Mouse (Mus musculus) layer of hippocampus, adult 9-10 months (tissue): ENCODE measurements around the gene Hrc.
A peak's percentile ranks its signal among the peaks of the same experiment; 100 is the strongest.

Source experiments
- DNase-seq: peaks from one replicate; pipeline ENCODE4 v3.0.0; 2022; ENCODE audit warnings: low spot score

Hrc gene

GRCm38 (mm10) chr7:45335056-45335455, at the start of gene Hrc:
Hrc (plus strand) TSS chr7:45335290.
- no peak for DNase-seq

GRCm38 (mm10) chr7:45286486-45286885, 48.6 kb upstream of the Hrc start:
- DNase-seq, result no peak

GRCm38 (mm10) chr7:45296626-45297025, 38.5 kb upstream of the Hrc start:
- DNase-seq, result no peak

GRCm38 (mm10) chr7:45297563-45297962, 37.5 kb upstream of the Hrc start:
- no peak for DNase-seq

GRCm38 (mm10) chr7:45299752-45300151, 35.3 kb upstream of the Hrc start:
- DNase-seq, result peak; percentile 77

GRCm38 (mm10) chr7:45300270-45300669, 34.8 kb upstream of the Hrc start:
- peak; percentile 59 for DNase-seq

GRCm38 (mm10) chr7:45302626-45303025, 32.5 kb upstream of the Hrc start:
- no peak for DNase-seq

- no peak for DNase-seq
These were observed 30.2 kb upstream of the Hrc start for GRCm38 (mm10) chr7:45304869-45305268.

GRCm38 (mm10) chr7:45305275-45305674, 29.8 kb upstream of the Hrc start:
- peak; percentile 62 for DNase-seq

- DNase-seq, result no peak
These were observed 26.4 kb upstream of the Hrc start for GRCm38 (mm10) chr7:45308551-45309240.

GRCm38 (mm10) chr7:45309455-45309854, 25.6 kb upstream of the Hrc start:
- no peak for DNase-seq

GRCm38 (mm10) chr7:45312023-45312422, 23.1 kb upstream of the Hrc start:
- no peak for DNase-seq

GRCm38 (mm10) chr7:45312686-45313453, 22.2 kb upstream of the Hrc start:
- DNase-seq, result no peak

- DNase-seq, result no peak
These were observed 21.6 kb upstream of the Hrc start for GRCm38 (mm10) chr7:45313495-45313894.

- no peak for DNase-seq
These were observed 19.8 kb upstream of the Hrc start for GRCm38 (mm10) chr7:45315182-45315701.

GRCm38 (mm10) chr7:45316536-45316935, 18.6 kb upstream of the Hrc start:
- no peak for DNase-seq

- no peak for DNase-seq
These were observed 12.8 kb upstream of the Hrc start for GRCm38 (mm10) chr7:45322245-45322644.

- no peak for DNase-seq
These were observed 12.0 kb upstream of the Hrc start for GRCm38 (mm10) chr7:45323069-45323468.

GRCm38 (mm10) chr7:45325800-45326199, 9.3 kb upstream of the Hrc start:
- no peak for DNase-seq

GRCm38 (mm10) chr7:45328841-45329475, 6.1 kb upstream of the Hrc start:
- no peak for DNase-seq

- DNase-seq, result no peak
These were observed 3.6 kb upstream of the Hrc start for GRCm38 (mm10) chr7:45331502-45331901.

GRCm38 (mm10) chr7:45332685-45333425, 2.2 kb upstream of the Hrc start:
- no peak for DNase-seq
